Mouse (Mus musculus) 3T3-L1 (cell line): ENCODE measurements at regions not wholly inside any gene's neighbourhood (a gene's known extent, or its start where the extent isn't known, plus 50 kb on each side); places are given as distances from the start of the nearest gene placed in this dataset.
A peak's percentile ranks its signal among the peaks of the same experiment; 100 is the strongest.
"Not testable (repeated sequence)": the region's sequence is repeated elsewhere in the genome, so short reads cannot be mapped to it uniquely, and the experiment has no call there.

Experiments
- DNase-seq: peaks from one replicate; pipeline ENCODE4 v3.0.0-alpha.2; 2015; ENCODE audit warnings: low read depth, low spot score

- peak; percentile 95 for DNase-seq
Observed at GRCm38 (mm10) chr17:17293932-17294534, 80.1 kb upstream of the Riok2 start.

GRCm38 (mm10) chr17:17295037-17295436 lies 79.1 kb upstream of the Riok2 start:
- peak; percentile 10 for DNase-seq

- DNase-seq: not testable (repeated sequence)
Observed at GRCm38 (mm10) chr17:17303496-17303895, 70.6 kb upstream of the Riok2 start.
